Mouse (Mus musculus) erythroblast, embryonic 14.5 days (primary cell): ENCODE measurements around the gene Elfn1. TPM values are rescaled to one million over a fixed set of nuclear protein-coding genes. Genes with fewer than 3 reads are reported as not detected.

Source experiments
- H3K27me3 ChIP-seq: 2 replicates; pipeline ENCODE4 v1.6.1; 2012; ENCODE audit warnings: inconsistent platforms; ENCODE audit not compliant: control insufficient read depth
- H3K36me3 ChIP-seq: 2 replicates; pipeline ENCODE4 v1.6.1; 2012; ENCODE audit warnings: mild to moderate bottlenecking, inconsistent platforms; ENCODE audit not compliant: control insufficient read depth
- H3K4me1 ChIP-seq: 2 replicates; pipeline ENCODE4 v1.6.1; 2012; ENCODE audit warnings: inconsistent platforms; ENCODE audit not compliant: control insufficient read depth
- H3K4me3 ChIP-seq: replicated peaks from 2 replicates; pipeline ENCODE3; 2012; ENCODE audit warnings: moderate library complexity, mild to moderate bottlenecking, inconsistent platforms
- H3K9me3 ChIP-seq: 2 replicates; pipeline ENCODE4 v1.6.1; 2012; ENCODE audit warnings: low read length, inconsistent platforms, mixed read lengths; ENCODE audit not compliant: control insufficient read depth
- GATA1 ChIP-seq: IDR thresholded peaks from 2 replicates; pipeline ENCODE4 v1.6.1; 2012; ENCODE audit warnings: low read length, inconsistent platforms, mixed read lengths
- TAL1 ChIP-seq: IDR thresholded peaks from 3 replicates; pipeline ENCODE4 v1.6.1; 2012; ENCODE audit warnings: low read length, inconsistent platforms, mixed read lengths
- polyA plus RNA-seq: library from polyadenylated mRNA; stranded (reverse); fragments of >175 nt; gene quantifications from 2 replicates; pipeline ENCODE4 v1.2.3, GENCODE M21; 2012

Elfn1 gene
- polyA plus RNA-seq, 1 experiment = not detected

GRCm38 (mm10) chr5:139889370-139889769 lies 18.4 kb upstream of the Elfn1 start:
- no peak overlapping the region for H3K4me3 ChIP-seq
- H3K9me3 ChIP-seq = no peaks in the 10 kb centered on the region
- H3K27me3 ChIP-seq = no peaks in the 10 kb centered on the region
- H3K36me3 ChIP-seq = no peaks in the 10 kb centered on the region
- TF ChIP-seq TAL1 (no peak), GATA1 (no peak)
- no peaks in the 10 kb centered on the region for H3K4me1 ChIP-seq

- H3K27me3 ChIP-seq = no peaks in the 10 kb centered on the region
- no peak overlapping the region for H3K4me3 ChIP-seq
- H3K9me3 ChIP-seq = no peaks in the 10 kb centered on the region
- H3K4me1 ChIP-seq = no peaks in the 10 kb centered on the region
- TF ChIP-seq GATA1 (no peak), TAL1 (no peak)
- H3K36me3 ChIP-seq = no peaks in the 10 kb centered on the region
These were observed 15.3 kb upstream of the Elfn1 start for GRCm38 (mm10) chr5:139892326-139892994.

GRCm38 (mm10) chr5:139892995-139893345 lies 14.8 kb upstream of the Elfn1 start:
- H3K36me3 ChIP-seq = no peaks in the 10 kb centered on the region
- no peaks in the 10 kb centered on the region for H3K27me3 ChIP-seq
- no peak for TF ChIP-seq TAL1
- no peak for TF ChIP-seq GATA1
- H3K4me1 ChIP-seq = no peaks in the 10 kb centered on the region
- H3K4me3 ChIP-seq = no peak overlapping the region
- H3K9me3 ChIP-seq = no peaks in the 10 kb centered on the region

- H3K4me3 ChIP-seq = no peak overlapping the region
- no peaks in the 10 kb centered on the region for H3K4me1 ChIP-seq
- H3K36me3 ChIP-seq = no peaks in the 10 kb centered on the region
- no peaks in the 10 kb centered on the region for H3K27me3 ChIP-seq
- H3K9me3 ChIP-seq = no peaks in the 10 kb centered on the region
- no peak for TF ChIP-seq TAL1
- TF ChIP-seq GATA1 = no peak
These were observed 13.7 kb upstream of the Elfn1 start for GRCm38 (mm10) chr5:139894025-139894508.

DNA sequence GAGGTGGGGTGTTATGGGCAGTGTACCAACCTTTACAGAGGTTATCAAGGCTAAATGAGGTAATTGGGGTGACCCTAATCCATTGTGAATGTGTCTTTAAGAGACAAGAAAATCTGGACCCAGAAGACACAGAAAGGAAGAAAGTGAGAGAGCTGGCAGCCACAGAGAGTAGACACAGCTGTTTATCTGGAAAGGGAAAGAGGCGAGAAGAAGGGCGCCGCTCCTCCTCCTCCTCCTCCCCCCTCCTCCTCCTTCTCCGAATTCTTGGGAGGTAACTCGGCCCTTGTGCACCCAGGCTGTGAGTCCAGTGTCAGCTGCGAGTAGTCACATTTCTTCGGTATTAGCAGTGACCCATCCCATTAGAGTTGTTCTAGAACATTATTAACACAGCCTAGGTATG lies 8.7 kb upstream of the Elfn1 start:
- no peaks in the 10 kb centered on the region for H3K36me3 ChIP-seq
- no peaks in the 10 kb centered on the region for H3K27me3 ChIP-seq
- no peaks in the 10 kb centered on the region for H3K9me3 ChIP-seq
- no peak overlapping the region for H3K4me3 ChIP-seq
- TF ChIP-seq TAL1 (no peak), GATA1 (no peak)
- no peaks in the 10 kb centered on the region for H3K4me1 ChIP-seq

GRCm38 (mm10) chr5:139905121-139905520 lies 2.6 kb upstream of the Elfn1 start:
- H3K9me3 ChIP-seq = peaks cover 2% of the 10 kb centered on the region; the same call in 1 of the 2 replicates
- no peaks in the 10 kb centered on the region for H3K4me1 ChIP-seq
- H3K36me3 ChIP-seq = no peaks in the 10 kb centered on the region
- TF ChIP-seq TAL1 (no peak), GATA1 (no peak)
- no peak overlapping the region for H3K4me3 ChIP-seq
- peaks cover 55% of the 10 kb centered on the region for H3K27me3 ChIP-seq

DNA sequence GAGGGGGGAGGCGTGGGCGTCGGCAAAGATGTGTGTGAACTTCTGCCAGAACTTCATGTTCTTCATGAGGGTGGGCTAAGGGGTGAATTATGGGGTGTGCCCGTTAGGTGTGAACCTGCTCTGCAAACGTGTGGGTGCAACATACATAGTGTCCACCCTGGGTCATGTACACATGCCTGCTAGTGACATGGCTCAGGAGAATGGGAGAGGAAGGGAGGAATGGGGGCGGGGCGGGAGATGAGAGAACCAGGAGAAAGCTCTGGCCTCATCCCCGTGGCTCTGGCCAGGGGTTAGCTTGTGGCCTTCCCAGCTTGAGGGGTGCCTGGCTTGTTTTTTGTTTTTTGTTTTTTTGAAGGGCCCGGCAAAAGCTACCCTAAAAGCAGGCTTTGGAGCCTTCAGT lies 1.2 kb upstream of the Elfn1 start:
- H3K4me1 ChIP-seq = no peaks in the 10 kb centered on the region
- TF ChIP-seq GATA1 (no peak), TAL1 (no peak)
- no peaks in the 10 kb centered on the region for H3K36me3 ChIP-seq
- H3K9me3 ChIP-seq = peaks cover 2% of the 10 kb centered on the region; the same call in 1 of the 2 replicates
- H3K4me3 ChIP-seq = no peak overlapping the region
- H3K27me3 ChIP-seq = peaks cover 69% of the 10 kb centered on the region

DNA sequence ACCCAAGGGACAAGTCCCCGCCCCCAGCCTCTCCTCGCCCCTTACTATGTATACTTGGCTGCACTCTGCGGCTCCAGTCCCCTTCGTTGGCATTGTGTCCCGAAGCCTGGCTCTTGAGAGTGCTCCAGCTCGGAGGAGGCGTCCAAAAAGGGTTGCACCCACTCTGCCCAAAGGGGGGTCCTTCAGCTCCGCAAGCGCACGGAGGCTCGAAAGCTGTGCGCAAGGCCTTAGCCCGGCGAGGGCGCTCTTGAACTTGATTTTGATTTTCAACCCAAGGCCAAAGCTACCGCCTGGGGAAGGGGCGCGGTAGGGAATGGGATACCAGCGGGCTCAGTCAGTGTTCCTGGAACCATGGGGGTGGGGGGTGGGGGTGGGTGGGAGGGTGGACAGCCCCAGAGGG lies 502 bp upstream of the Elfn1 start:
- Histone ChIP-seq H3K9me3 (peaks cover 2% of the 10 kb centered on the region; the same call in 1 of the 2 replicates), H3K36me3 (no peaks in the 10 kb centered on the region), H3K4me1 (no peaks in the 10 kb centered on the region), H3K27me3 (peaks cover 77% of the 10 kb centered on the region), H3K4me3 (no peak overlapping the region)
- no peak for TF ChIP-seq TAL1
- no peak for TF ChIP-seq GATA1

DNA sequence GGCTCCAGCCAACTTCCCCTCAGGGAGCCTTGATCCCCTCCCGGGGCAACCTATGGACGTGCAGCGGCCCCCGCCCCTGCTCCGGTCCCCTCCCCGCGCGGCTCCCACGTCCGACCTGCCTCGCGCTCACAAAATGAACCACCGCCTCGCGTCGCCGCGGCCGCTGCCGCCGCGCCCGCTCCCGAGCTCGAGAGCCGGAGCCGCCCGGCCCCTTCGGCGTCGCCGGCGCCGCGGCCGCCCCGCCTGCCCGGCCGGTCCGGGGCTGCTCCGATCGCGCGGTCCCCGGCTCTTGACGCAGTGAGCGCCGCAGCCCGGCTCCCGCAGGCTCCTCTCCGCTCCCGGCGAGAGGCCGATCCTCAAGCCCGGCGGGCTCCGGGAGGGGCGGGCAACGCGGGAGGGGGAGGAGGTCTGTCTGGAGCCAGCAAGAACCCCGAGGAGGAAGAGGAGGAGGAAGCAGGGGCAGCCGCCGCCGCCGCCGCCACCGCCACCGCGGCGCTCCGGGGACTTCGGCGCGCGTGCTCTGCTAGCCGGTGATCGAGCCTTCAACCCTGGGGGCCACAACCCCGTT lies 584 bp downstream of the Elfn1 start:
- TF ChIP-seq TAL1 = no peak
- no peak for TF ChIP-seq GATA1
- peak overlapping the region; percentile 14 for H3K4me3 ChIP-seq
- H3K27me3 ChIP-seq = peaks cover 87% of the 10 kb centered on the region

More for the DNA sequence above, 584 bp downstream of the Elfn1 start:
- Histone ChIP-seq H3K36me3 (no peaks in the 10 kb centered on the region), H3K9me3 (peaks cover 7% of the 10 kb centered on the region; the same call in 1 of the 2 replicates), H3K4me1 (no peaks in the 10 kb centered on the region)
